Mouse (Mus musculus) neural tube, embryonic 13.5 days (tissue): Measurements from ENCODE around the gene Gpr33. TPM values are rescaled to one million over a fixed set of nuclear protein-coding genes. Genes with fewer than 3 reads are reported as not detected.
A peak's percentile ranks its signal among the peaks of the same experiment; 100 is the strongest.

Experiments
- ATAC-seq: fragments of 200-750 bp; cut with Nextera tagmentation; 2 replicates; pipeline ENCODE4 v1.8.0; 2017; ENCODE audit warnings: low read depth, mild to moderate bottlenecking, moderate TSS enrichment, moderate library complexity
- H3K27ac ChIP-seq: fragments of 300-500 bp; sonication (generic); replicated peaks from 2 replicates; pipeline ENCODE4 v1.5.1; 2015; ENCODE audit warnings: moderate library complexity, mild to moderate bottlenecking, inconsistent platforms
- H3K27me3 ChIP-seq: fragments of 300-500 bp; sonication (generic); 2 replicates; pipeline ENCODE4 v1.6.1; 2015; ENCODE audit warnings: mild to moderate bottlenecking, inconsistent platforms
- H3K36me3 ChIP-seq: fragments of 300-500 bp; sonication (generic); 2 replicates; pipeline ENCODE4 v1.6.1; 2015; ENCODE audit warnings: mild to moderate bottlenecking, inconsistent platforms
- H3K4me1 ChIP-seq: fragments of 300-500 bp; sonication (generic); replicated peaks from 2 replicates; pipeline ENCODE4 v1.6.1; 2015; ENCODE audit warnings: inconsistent platforms
- H3K4me2 ChIP-seq: fragments of 300-500 bp; sonication (generic); 2 replicates; pipeline ENCODE4 v1.6.1; 2015; ENCODE audit warnings: inconsistent platforms, mild to moderate bottlenecking, moderate library complexity
- H3K4me3 ChIP-seq: fragments of 300-500 bp; sonication (generic); 2 replicates; pipeline ENCODE4 v1.5.1; 2015; ENCODE audit warnings: mild to moderate bottlenecking, inconsistent platforms
- H3K9ac ChIP-seq: fragments of 300-500 bp; sonication (generic); 2 replicates; pipeline ENCODE4 v1.6.1; 2015; ENCODE audit warnings: moderate library complexity, mild to moderate bottlenecking, inconsistent platforms
- H3K9me3 ChIP-seq: fragments of 300-500 bp; sonication (generic); 2 replicates; pipeline ENCODE4 v1.6.1; 2016; ENCODE audit warnings: inconsistent platforms
- WGBS: fragments of 180-500 bp; shearing (Covaris S2); methylation state at CpG from one replicate; pipeline ENCODE4 v1.1.7; 2015; 5-methylcytosine and 5-hydroxymethylcytosine counted together
- polyA plus RNA-seq: library from polyadenylated mRNA; unstranded; fragments of >200 nt; fragmentation: Nextera tagmentation; extraction: Ambion mirVana; gene quantifications from 2 replicates; pipeline ENCODE4 v1.2.1, GENCODE M21; 2015

The Gpr33 gene
- polyA plus RNA-seq, 1 experiment from 2014 or later, result not detected

GRCm38 (mm10) chr12:52009928-52010629, 17.8 kb downstream of the Gpr33 start:
- Histone ChIP-seq H3K27ac (peak overlapping the region; percentile 24; the same call in 1 of the 2 replicates), H3K4me3 (peak overlapping the region; percentile 25), H3K36me3 (no peaks in the 10 kb centered on the region), H3K27me3 (no peaks in the 10 kb centered on the region), H3K4me2 (peak overlapping the region; percentile 48), H3K9me3 (no peaks in the 10 kb centered on the region), H3K9ac (no peak overlapping the region), H3K4me1 (peaks cover 16% of the 10 kb centered on the region; the same call in 1 of the 2 replicates)
- 36% methylated on average over 15 of the region's 15 CpGs for WGBS
- ATAC-seq, result 0 out of 2 replicates have a peak, but pooled peaks have one; percentile 10

- ATAC-seq, result peak; percentile 69
- WGBS, result 51% methylated on average over 5 of the region's 5 CpGs
- Histone ChIP-seq H3K4me3 (peak overlapping the region; percentile 72), H3K4me1 (peaks cover 17% of the 10 kb centered on the region; the same call in 1 of the 2 replicates), H3K9me3 (no peaks in the 10 kb centered on the region), H3K27ac (peak overlapping the region; percentile 77; the same call in 1 of the 2 replicates), H3K4me2 (peak overlapping the region; percentile 68), H3K27me3 (no peaks in the 10 kb centered on the region), H3K36me3 (no peaks in the 10 kb centered on the region), H3K9ac (peak overlapping the region; percentile 32; the same call in 1 of the 2 replicates)
Measured at GRCm38 (mm10) chr12:52006633-52006994, 21.2 kb downstream of the Gpr33 start.

GRCm38 (mm10) chr12:52005877-52006632, 21.8 kb downstream of the Gpr33 start, which contains the start of gene Dtd2:
Gene Dtd2 (minus strand): TSS chr12:52006501.
- Histone ChIP-seq H3K9ac (peak within 1 kb of the TSS; percentile 80), H3K27ac (peak within 1 kb of the TSS; percentile 77), H3K9me3 (no peaks in the 10 kb centered on the region), H3K27me3 (no peaks in the 10 kb centered on the region), H3K4me3 (peak within 1 kb of the TSS; percentile 72), H3K4me2 (peak within 1 kb of the TSS; percentile 68), H3K4me1 (peaks cover 17% of the 10 kb centered on the region; the same call in 1 of the 2 replicates), H3K36me3 (no peaks in the 10 kb centered on the region)
- peak; percentile 95 for ATAC-seq
- 3% methylated on average over 46 of the region's 46 CpGs for WGBS

GRCm38 (mm10) chr12:52002746-52003145, 25.1 kb downstream of the Gpr33 start:
- Histone ChIP-seq H3K4me1 (peaks cover 10% of the 10 kb centered on the region; the same call in 1 of the 2 replicates), H3K4me3 (no peak overlapping the region), H3K9me3 (no peaks in the 10 kb centered on the region), H3K27ac (no peak overlapping the region), H3K4me2 (no peak overlapping the region), H3K9ac (no peak overlapping the region), H3K27me3 (no peaks in the 10 kb centered on the region), H3K36me3 (peaks cover 17% of the 10 kb centered on the region)
- no peak for ATAC-seq
- 93% methylated on average over 3 of the region's 3 CpGs for WGBS

- ATAC-seq, result no peak
- no peak overlapping the region; the same call in 1 of the 2 replicates for H3K9ac ChIP-seq
Measured at GRCm38 (mm10) chr12:52001544-52001943, 26.3 kb downstream of the Gpr33 start.

GRCm38 (mm10) chr12:51998366-51998932, 29.4 kb downstream of the Gpr33 start:
- Histone ChIP-seq H3K4me2 (no peak overlapping the region), H3K27me3 (no peaks in the 10 kb centered on the region), H3K36me3 (peaks cover 38% of the 10 kb centered on the region), H3K27ac (no peak overlapping the region), H3K9me3 (no peaks in the 10 kb centered on the region), H3K9ac (no peak overlapping the region), H3K4me1 (no peaks in the 10 kb centered on the region), H3K4me3 (no peak overlapping the region)
- no peak for ATAC-seq
- 90% methylated on average over 9 of the region's 9 CpGs for WGBS

More at GRCm38 (mm10) chr12:52001544-52001943, 26.3 kb downstream of the Gpr33 start:
- H3K27me3 ChIP-seq, result no peaks in the 10 kb centered on the region
- 27% methylated on average over 4 of the region's 4 CpGs for WGBS
- H3K9me3 ChIP-seq, result no peaks in the 10 kb centered on the region
- H3K4me1 ChIP-seq, result peaks cover 10% of the 10 kb centered on the region; the same call in 1 of the 2 replicates
- H3K4me2 ChIP-seq, result no peak overlapping the region
- no peak overlapping the region for H3K4me3 ChIP-seq
- H3K27ac ChIP-seq, result no peak overlapping the region
- H3K36me3 ChIP-seq, result peaks cover 21% of the 10 kb centered on the region

- no peaks in the 10 kb centered on the region for H3K9me3 ChIP-seq
- no peak overlapping the region for H3K9ac ChIP-seq
- peaks cover 38% of the 10 kb centered on the region for H3K36me3 ChIP-seq
- no peak for ATAC-seq
- H3K4me3 ChIP-seq, result no peak overlapping the region
- H3K27me3 ChIP-seq, result no peaks in the 10 kb centered on the region
- H3K4me2 ChIP-seq, result no peak overlapping the region
- H3K27ac ChIP-seq, result no peak overlapping the region
- H3K4me1 ChIP-seq, result no peaks in the 10 kb centered on the region
- WGBS, result 97% methylated on average over 1 of the region's 1 CpGs
Measured at GRCm38 (mm10) chr12:51995738-51996536, 31.9 kb downstream of the Gpr33 start.

GRCm38 (mm10) chr12:51990629-51991028, 37.2 kb downstream of the Gpr33 start:
- no peak for ATAC-seq
- 85% methylated on average over 2 of the region's 2 CpGs for WGBS
- Histone ChIP-seq H3K4me1 (no peaks in the 10 kb centered on the region), H3K36me3 (peaks cover 18% of the 10 kb centered on the region), H3K27ac (no peak overlapping the region), H3K4me3 (no peak overlapping the region), H3K27me3 (no peaks in the 10 kb centered on the region), H3K9ac (no peak overlapping the region), H3K4me2 (no peak overlapping the region), H3K9me3 (no peaks in the 10 kb centered on the region)

GRCm38 (mm10) chr12:51988536-51988935, 39.3 kb downstream of the Gpr33 start:
- 0 out of 2 replicates have a peak, but pooled peaks cover 3% of the 10 kb centered on the region for H3K36me3 ChIP-seq
- no peak overlapping the region for H3K4me3 ChIP-seq
- ATAC-seq, result no peak
- H3K4me2 ChIP-seq, result no peak overlapping the region
- no peaks in the 10 kb centered on the region for H3K9me3 ChIP-seq
- no peaks in the 10 kb centered on the region for H3K4me1 ChIP-seq
- no peaks in the 10 kb centered on the region for H3K27me3 ChIP-seq
- H3K27ac ChIP-seq, result no peak overlapping the region
- no peak overlapping the region for H3K9ac ChIP-seq
- 89% methylated on average over 5 of the region's 5 CpGs for WGBS

GRCm38 (mm10) chr12:51985826-51986225, 42.0 kb downstream of the Gpr33 start:
- Histone ChIP-seq H3K27me3 (no peaks in the 10 kb centered on the region), H3K9me3 (no peaks in the 10 kb centered on the region), H3K4me1 (no peaks in the 10 kb centered on the region), H3K9ac (no peak overlapping the region), H3K36me3 (0 out of 2 replicates have a peak, but pooled peaks cover 3% of the 10 kb centered on the region), H3K4me3 (no peak overlapping the region), H3K27ac (no peak overlapping the region), H3K4me2 (no peak overlapping the region)
- no peak for ATAC-seq
- WGBS, result 74% methylated on average over 4 of the region's 4 CpGs

GRCm38 (mm10) chr12:51985163-51985748, 42.6 kb downstream of the Gpr33 start:
- no peak overlapping the region for H3K27ac ChIP-seq
- H3K9ac ChIP-seq, result no peak overlapping the region
- 0 out of 2 replicates have a peak, but pooled peaks cover 3% of the 10 kb centered on the region for H3K36me3 ChIP-seq
- no peak overlapping the region for H3K4me2 ChIP-seq
- 93% methylated on average over 3 of the region's 3 CpGs for whole genome bisulfite sequencing
- H3K27me3 ChIP-seq, result no peaks in the 10 kb centered on the region
- no peak overlapping the region for H3K4me3 ChIP-seq
- no peaks in the 10 kb centered on the region for H3K4me1 ChIP-seq
- ATAC-seq, result no peak
- no peaks in the 10 kb centered on the region for H3K9me3 ChIP-seq
